Mouse (Mus musculus) MEL (cell line): ENCODE measurements around the gene Pde4a.

Source experiments
- CTCF ChIP-seq, 3 experiments: IDR thresholded peaks in 2 of 3; conservative IDR thresholded peaks in 1 of 3; 2 replicates each; pipeline ENCODE4 v1.5.1; 2011 to 2012; ENCODE audit warnings: low read length in 3 of 3, low read depth in 2 of 3, mild to moderate bottlenecking in 2 of 3, improper control_type of control experiment in 1 of 3, inconsistent platforms in 1 of 3, mixed read lengths in 1 of 3, moderate library complexity in 1 of 3; ENCODE audit not compliant: control insufficient read depth in 1 of 3, insufficient read depth in 1 of 3, poor library complexity in 1 of 3, severe bottlenecking in 1 of 3
- ETS1 ChIP-seq: IDR thresholded peaks from 2 replicates; pipeline ENCODE4 v1.6.1; 2012; ENCODE audit warnings: low read depth, mild to moderate bottlenecking, inconsistent platforms, low read length, improper control_type of control experiment, moderate library complexity
- JUND ChIP-seq: IDR thresholded peaks from 2 replicates; pipeline ENCODE4 v1.6.1; 2011; ENCODE audit warnings: low read depth, mild to moderate bottlenecking, improper control_type of control experiment, low read length
- KAT2A ChIP-seq: conservative IDR thresholded peaks from 2 replicates; pipeline ENCODE4 v1.6.1; 2012; ENCODE audit warnings: low read depth, low read length, improper control_type of control experiment, inconsistent platforms
- NELFE ChIP-seq: IDR thresholded peaks from 2 replicates; pipeline ENCODE4 v1.6.1; 2011; ENCODE audit warnings: low read depth, low read length, improper control_type of control experiment
- SMC3 ChIP-seq: IDR thresholded peaks from 2 replicates; pipeline ENCODE4 v1.6.1; 2011; ENCODE audit warnings: low read depth, low read length, improper control_type of control experiment
- UBTF ChIP-seq: IDR thresholded peaks from 2 replicates; pipeline ENCODE4 v1.6.1; 2012; ENCODE audit warnings: low read depth, mild to moderate bottlenecking, inconsistent platforms, low read length, improper control_type of control experiment, moderate library complexity, borderline replicate concordance; ENCODE audit not compliant: insufficient read depth
- USF1 ChIP-seq: IDR thresholded peaks from 2 replicates; pipeline ENCODE4 v1.6.1; 2014; ENCODE audit warnings: low read depth, mild to moderate bottlenecking, inconsistent platforms, low read length, improper control_type of control experiment, moderate library complexity

- TF ChIP-seq CTCF (IDR thresholded peaks at IDR 0.05 in 2 of 3, conservative IDR thresholded peaks at IDR 0.05 in 1 of 3; ENCODE audit: control insufficient read depth in 1 of 3, insufficient read depth in 1 of 3, low read depth in 2 of 3, low read length in 3 of 3, poor library complexity in 1 of 3, severe bottlenecking in 1 of 3) = no peak
- TF ChIP-seq ETS1 = no peak
- TF ChIP-seq KAT2A = no peak
- no peak for TF ChIP-seq SMC3
- no peak for TF ChIP-seq UBTF
- TF ChIP-seq NELFE = no peak
- no peak for TF ChIP-seq JUND
- TF ChIP-seq USF1 = no peak
These were observed 38.6 kb downstream of the Pde4a start for GRCm38 (mm10) chr9:21204156-21204527.
